Mouse (Mus musculus): ENCODE data around the gene Josd1. TPM values are rescaled to one million over a fixed set of nuclear protein-coding genes. Genes with fewer than 3 reads are reported as not detected.

The Josd1 gene
- total RNA-seq, 2 experiments from 2014 or later = 45.1 to 50.7 TPM

DNA sequence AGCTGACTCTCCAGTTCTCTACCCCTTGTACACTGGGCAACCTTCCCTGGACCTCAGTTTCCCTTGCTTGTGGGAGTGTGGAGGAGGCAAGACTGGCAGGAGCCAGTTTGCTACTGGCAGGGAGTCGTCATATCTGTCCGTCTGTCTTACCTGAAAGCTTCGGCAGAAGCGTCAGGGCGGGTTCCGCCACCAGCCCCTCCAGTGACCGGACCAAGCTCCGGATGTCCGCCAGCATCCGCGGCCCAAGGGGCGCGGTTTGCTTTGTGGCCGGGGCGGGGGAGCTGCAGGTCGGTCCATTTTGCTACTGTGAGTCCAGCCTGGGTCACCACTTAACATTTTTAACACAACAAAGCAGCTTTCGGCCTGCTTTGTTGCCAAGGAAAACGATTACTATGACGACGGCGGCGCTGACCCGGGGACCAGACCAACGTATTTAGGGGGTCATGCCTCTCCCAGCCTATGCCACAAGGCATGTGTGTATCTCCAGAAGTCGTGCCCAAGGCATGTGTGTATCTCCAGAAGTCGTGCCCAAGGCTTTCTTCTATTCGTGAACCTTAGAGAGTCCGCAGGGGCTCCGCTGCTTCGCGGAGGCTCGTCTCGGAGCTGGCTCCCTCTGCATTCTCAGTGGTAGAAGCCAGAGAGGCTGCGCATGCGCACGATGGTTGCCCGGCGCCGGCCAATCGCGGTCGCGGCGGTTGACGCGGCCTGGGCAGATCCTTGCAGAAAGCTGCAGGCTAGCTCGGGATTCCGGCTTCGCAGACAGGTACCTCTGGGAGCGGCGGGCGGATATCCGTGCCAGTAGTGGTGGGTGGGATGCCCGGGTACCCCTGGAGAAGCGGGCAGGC is 29.0 kb downstream of the Josd1 start, which contains the start of the genes Fam227a and Cby1:
Gene Fam227a (minus strand): TSS at position 426 of the 845 bp plus-strand sequence.
Gene Cby1 (plus strand): TSS at position 669 of the 845 bp plus-strand sequence.
- peak; percentile 97 for DNase-seq

DNA sequence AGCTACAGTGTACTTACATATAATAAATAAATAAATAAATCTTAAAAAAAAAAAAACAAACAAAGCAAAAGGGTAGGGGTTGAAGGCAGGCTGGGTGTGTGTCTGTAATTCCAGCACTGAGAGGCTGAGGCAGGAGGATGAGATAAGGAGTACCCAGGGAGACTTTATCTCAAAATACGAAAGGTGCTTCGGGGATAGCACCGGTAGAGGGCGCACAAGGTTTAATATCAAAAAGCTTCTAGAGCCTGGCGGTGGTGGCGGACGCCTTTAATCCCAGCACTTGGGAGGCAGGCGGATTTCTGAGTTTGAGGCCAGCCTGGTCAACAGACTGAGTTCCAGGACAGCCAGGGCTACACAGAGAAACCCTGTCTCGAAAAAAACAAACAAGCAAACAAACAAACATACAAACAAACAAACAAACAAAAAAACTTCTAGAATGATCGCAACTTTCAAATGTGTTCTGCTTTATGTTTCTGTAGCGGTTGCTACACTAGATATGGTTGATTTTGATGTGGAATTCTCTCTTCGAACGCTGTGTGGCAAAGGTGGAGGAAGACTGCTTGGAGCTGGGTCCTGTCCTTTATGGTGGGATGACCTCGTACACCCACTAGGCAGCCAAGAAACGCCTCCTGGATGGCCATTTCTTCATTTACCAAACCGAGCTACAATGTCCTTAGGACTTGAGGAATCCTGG is 29.7 kb downstream of the Josd1 start:
- peak; percentile 88 for DNase-seq

DNA sequence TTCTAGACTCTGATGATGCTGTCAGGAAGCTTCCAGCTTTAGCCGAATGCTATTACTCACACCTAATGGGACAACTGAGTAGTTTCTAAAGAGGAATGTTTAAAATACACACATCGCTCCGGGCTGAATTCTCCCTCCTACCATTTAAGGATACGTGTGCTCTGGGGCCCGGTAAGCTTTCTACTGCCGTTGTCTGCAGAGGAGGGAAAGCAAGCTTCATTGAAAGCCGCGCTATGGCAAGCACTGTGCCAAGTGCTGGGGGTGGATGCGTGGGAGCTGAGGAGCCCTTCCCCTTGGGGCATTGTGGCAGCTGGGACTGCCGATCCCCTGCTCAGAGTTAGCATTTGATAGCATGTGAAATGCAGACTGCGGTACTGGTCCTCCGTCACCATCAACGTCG is 31.3 kb downstream of the Josd1 start:
- no peak for DNase-seq

DNA sequence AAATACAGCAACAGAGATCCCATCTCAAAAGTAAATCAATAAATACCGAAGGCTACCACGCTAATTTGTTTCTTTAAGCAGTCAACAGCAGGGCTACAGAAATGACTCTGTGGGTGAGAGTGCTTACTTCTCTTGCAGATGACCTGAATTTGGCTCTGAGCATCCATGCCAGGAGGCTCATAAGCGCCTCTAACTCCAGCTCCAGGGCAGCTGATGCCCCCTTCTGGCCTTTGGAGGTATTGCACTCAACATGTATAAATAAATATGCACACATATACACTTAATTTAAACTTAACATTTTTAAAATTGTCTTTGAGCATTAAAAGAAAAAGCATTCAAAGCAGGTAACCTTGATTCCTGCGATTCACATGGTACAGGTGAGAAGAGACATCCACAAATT is 36.2 kb downstream of the Josd1 start:
- DNase-seq = peak; percentile 41

DNA sequence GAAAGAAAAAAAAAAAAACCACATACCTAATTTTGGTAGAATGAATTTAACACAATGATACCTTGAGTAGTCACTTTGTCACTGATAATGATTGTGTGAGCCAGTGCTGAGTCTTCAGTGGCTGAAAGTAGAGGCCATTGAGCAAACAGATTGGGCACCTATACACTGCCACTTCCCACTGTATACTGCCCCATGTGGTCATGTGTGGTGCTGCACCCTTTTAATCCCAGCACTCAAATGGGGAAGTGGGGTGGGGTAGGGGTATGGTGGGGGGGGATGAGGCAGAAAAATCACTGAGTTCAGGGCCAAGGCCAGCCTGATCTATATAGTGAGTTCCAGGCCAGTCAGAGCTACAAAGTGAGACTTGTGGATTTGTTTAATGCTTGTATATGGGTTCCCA is 37.1 kb downstream of the Josd1 start:
- peak; percentile 51 for DNase-seq

DNA sequence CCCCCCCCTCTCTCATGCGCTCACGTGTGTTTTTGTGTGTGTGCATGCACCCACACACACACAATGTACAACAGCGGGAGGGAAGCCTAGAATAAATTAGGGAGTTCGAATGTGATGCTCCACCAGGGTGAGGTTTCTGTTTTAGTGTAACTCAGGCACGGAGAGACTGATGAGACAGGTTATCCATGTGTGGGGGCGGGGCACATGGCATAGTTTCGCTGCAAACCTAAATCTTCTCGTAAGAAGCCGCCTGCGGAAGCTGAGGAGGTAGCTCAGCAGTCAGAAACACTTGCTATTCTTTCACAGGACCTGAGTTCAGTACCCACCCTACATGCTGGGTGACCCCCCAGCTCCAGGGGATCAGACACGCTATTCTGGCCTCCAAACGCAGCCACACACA is 39.6 kb downstream of the Josd1 start:
- no peak for DNase-seq

DNA sequence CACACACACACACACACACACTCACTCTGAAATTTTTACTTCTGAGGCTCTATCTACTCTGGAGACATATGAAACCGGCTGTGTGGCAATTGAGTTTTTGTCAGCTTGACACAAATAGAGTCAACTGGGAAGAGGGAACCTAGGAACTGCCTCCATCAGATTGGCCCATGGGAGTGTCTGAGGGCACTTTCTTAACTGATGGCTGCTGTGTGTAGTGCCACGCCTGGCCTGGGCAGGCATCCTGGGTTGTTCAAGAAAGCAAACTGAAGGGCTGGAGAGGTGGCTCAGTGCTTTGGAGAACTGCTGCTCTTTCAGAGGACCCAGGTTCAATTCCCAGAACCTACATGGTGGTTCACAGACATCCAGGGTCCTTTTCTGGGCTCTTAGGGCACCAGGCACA is 42.2 kb downstream of the Josd1 start:
- DNase-seq = no peak

DNA sequence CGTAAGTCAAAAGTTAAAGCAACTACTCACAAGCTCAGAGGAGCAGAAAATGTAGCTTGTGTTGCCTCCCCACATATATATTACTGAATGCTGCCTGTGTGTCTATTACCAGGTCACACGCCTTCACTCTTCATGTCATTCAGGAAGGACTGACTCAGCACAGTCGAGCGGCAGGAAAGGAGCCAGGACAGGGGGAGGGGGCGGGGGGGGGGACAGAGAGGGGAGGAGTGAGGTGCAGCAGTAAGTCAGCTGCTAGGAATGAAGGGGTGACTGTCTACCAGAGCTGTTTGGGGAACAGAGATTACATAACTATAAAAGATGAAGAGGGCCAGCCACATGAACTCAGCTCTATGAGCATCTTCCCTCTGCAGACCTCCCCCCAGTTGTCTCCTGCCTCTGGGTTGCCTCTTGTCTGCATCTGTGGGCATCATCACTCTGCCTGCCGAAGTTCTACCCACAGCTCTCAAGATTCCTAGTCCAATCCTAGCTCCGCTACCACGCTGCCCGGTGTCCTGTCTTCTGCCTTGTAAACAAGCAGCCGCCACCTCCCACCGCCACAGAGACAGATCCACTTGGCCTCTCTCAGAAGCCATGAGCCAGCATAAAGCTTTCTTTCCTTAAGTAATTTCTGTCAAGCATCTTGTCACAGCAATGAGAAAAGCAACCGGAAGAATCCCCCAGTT is 46.4 kb downstream of the Josd1 start:
- no peak for DNase-seq

DNA sequence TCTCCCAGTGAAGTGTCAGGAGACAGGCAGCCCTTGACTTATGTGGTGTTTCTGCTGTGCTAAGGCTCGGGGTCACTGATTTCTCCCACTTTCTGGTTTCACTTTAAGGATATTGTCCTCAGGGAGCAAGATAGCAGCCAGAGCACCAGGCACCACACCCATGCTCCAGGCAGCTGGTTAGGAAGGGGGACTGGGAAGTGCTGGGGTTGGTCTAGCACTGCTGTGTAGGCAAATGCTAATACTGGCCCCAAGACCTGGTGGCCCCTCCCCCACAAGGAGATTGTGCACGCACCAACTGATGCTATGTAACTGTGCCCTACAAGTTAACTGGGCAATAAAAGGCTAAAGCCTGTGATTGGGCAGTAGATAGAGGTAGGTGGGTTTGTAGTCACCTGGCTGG is 57.2 kb downstream of the Josd1 start:
- DNase-seq = no peak

Other genes with a start within 250 kb of the Josd1 start
- 10 to 100 TPM; 65.7 to 77.7 TPM for gene Csnk1e, start 232.4 kb downstream of the Josd1 start, total RNA-seq (2021)
- under 1 TPM in 1 of 2 experiments, not detected in 1; 0.24 TPM for gene Kcnj4, start 182.7 kb downstream of the Josd1 start, total RNA-seq (2021)
- 10 to 100 TPM; 11.4 to 13.2 TPM for gene Kdelr3, start 171.5 kb downstream of the Josd1 start, total RNA-seq (2021)
- gene Ddx17, start 141.2 kb downstream of the Josd1 start, total RNA-seq (2021) = 100 to 1,000 TPM; 223 to 364 TPM
- gene Dmc1, start 82.8 kb downstream of the Josd1 start, total RNA-seq (2021) = 1 to 10 TPM; 1.4 to 1.8 TPM
- 1 to 10 TPM; 2.8 to 3.1 TPM for gene Fam227a, start 29.0 kb downstream of the Josd1 start, total RNA-seq (2021)
- 10 to 100 TPM; 22.7 to 26.0 TPM for gene Cby1, start 28.7 kb downstream of the Josd1 start, total RNA-seq (2021)
- 100 to 1,000 TPM; 143 to 156 TPM for gene Tomm22, start 17.1 kb downstream of the Josd1 start, total RNA-seq (2021)
- 10 to 100 TPM; 26.7 to 30.0 TPM for gene Gtpbp1, start 2.9 kb upstream of the Josd1 start, total RNA-seq (2021)
- gene Sun2, start 54.6 kb upstream of the Josd1 start, total RNA-seq (2021) = 10 to 100 TPM; 68.2 to 83.6 TPM
- gene Dnal4, start 89.9 kb upstream of the Josd1 start, total RNA-seq (2021) = 10 to 100 TPM; 16.1 to 19.5 TPM
- 1 to 10 TPM; 8.2 to 9.5 TPM for gene Nptxr, start 116.8 kb upstream of the Josd1 start, total RNA-seq (2021)
- 1 to 10 TPM; 1.2 to 1.7 TPM for gene Npcd, start 146.3 kb upstream of the Josd1 start, total RNA-seq (2021)
- 10 to 100 TPM; 58.8 to 68.4 TPM for gene Cbx6, start 146.8 kb upstream of the Josd1 start, total RNA-seq (2021)
- 10 to 100 TPM; 16.0 to 30.6 TPM for gene Apobec3, start 203.7 kb upstream of the Josd1 start, total RNA-seq (2021)

Measured in adrenal gland, postnatal 10 days (tissue).